Mouse (Mus musculus) embryo, embryonic 11.5 days (tissue): ENCODE data around the gene Frg2f1.
A peak's percentile ranks its signal among the peaks of the same experiment; 100 is the strongest.

Experiments
- DNase-seq: peaks from one replicate; pipeline ENCODE4 v3.0.0-alpha.2; 2012; ENCODE audit warnings: low read depth, low spot score

Gene Frg2f1

DNA sequence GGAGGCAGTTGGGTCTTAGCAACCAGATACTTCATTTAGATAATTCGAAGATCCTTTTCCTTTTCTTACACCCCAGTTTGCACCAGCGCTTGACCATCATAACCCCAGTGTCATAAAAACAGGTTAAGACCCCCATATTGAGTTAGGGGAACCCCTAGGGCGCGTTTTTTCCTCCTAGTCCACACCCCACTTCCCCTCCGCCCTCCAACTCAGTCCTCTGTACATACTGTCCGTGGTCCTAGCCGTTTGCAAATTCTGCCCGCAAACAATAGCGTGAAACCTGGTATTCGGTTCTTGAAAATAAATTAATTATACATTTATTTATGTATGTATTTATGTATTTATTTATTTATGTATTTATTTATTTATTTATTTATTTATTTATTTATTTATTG, 46.4 kb downstream of the Frg2f1 start:
- no peak for DNase-seq

DNA sequence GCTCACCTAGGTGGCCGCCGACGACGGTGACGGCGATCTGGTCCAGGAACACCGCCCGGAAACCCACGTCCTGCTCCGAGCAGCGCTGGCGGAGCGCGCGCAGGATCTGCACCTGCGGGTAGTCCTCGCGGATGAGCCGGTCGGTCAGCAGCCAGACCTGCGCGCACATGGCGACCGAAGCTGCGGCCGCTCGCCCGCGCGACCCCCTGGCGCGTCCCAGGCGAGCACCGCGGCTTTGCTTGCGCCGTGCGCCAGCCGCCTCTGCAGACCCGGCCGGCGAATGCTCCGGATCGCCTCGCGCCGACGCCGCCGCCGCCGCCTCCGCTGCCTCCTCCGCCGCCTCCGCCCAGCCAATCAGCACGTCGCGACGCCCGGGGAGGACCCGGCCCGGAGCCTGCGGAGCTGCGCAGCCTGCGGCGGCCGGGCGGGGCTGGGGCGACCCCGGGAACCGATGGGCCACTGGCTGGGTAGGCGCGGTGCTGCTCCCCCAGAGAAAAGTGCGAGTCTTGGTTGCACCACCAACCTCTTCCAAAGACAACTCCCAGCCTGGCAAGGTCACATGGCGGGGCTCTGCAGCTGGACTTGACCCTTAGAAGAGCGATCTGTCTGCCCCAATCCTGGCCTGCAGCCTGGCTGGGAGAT, 46.9 kb downstream of the Frg2f1 start, which contains the start of gene Rimkla:
Rimkla (minus strand) TSS at position 338 of the 642 bp plus-strand sequence.
- peak; percentile 23 for DNase-seq

GRCm38 (mm10) chr4:119490806-119491205, 48.5 kb downstream of the Frg2f1 start:
- peak; percentile 9 for DNase-seq

GRCm38 (mm10) chr4:119489666-119490065, 49.7 kb downstream of the Frg2f1 start:
- DNase-seq = no peak

DNA sequence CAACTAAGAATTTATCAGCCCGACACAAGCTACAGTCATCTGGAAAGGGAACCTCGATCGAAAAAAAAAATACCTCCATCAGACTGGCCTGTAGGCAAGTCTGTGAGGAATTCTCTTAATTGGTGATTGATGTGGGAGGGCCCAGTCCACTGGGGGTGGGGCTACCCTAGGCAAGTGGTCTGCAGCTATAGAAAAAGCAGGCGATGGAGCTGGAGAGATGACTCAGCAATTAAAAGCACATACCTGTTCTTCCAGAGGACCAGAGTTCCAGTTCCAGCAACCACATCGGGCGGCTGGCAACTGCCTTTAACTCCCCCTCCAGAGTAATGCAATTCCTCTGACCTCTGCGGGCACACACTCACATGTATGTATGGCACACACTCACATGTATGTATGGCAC, 54.4 kb downstream of the Frg2f1 start:
- DNase-seq = no peak

GRCm38 (mm10) chr4:119483051-119483450, 56.3 kb downstream of the Frg2f1 start:
- no peak for DNase-seq
